ENCODE assay signal across 10 mouse cellular contexts in the genomic region with DNA sequence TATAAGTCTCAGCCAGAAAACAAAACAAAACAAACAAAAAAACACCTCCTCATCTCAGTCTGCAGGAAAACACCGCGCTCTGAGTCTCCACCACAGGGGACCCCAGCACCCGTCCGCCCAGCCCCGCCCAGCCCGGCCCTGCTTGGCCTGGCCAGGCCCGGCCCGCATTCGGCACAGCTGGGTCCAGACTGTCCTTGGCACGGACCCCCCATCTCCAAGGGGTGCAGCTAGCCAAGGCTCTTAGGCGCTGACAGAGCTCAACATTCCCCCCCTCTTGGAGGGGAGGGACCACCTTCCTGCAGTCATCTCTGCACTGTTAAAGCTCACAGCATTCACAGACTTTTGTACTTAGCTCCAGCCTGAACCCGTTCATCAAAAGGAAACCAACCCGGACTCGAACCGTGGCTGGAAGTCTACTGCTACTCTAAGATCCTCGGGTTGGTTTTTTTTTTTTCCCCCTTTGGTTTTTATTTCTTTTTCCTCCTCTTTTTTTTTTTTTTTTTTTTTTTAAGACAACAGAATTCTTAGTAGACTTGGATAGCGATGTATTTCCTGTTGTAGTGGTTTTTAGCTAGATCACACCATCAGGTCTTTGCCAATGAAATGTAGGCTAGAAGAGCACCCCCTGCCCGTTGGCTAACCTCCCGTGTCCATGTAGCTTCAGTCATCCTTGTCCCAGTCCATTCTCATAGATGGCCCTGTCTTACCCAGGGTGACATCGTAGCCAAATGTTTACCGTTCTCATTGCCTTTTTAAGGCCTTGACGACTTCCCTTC. TPM values are rescaled to one million over a fixed set of nuclear protein-coding genes. Genes with fewer than 3 reads are reported as not detected.
DNase-seq lines count a peak whose midpoint lies in the region; ATAC-seq and TF ChIP-seq lines count a peak whose summit lies in the region.
"Had no signal": no experiment of that assay in that cellular context is flagged by ENCODE, and none has a peak within 500 bp of the region (broad histone marks: within the 10 kb centered on the region; RNA-seq: fewer than 3 reads in every experiment).

No protein-coding gene starts in this region.

- H3K27me3 ChIP-seq in heart, adult 2 months (ENCODE audit: control insufficient read depth, insufficient read depth, low read length): no peaks in the 10 kb centered on the region
- no peaks in the 10 kb centered on the region for H3K27me3 ChIP-seq in heart, embryonic 12.5 days (replicated peaks)
- H3K27me3 ChIP-seq: hindbrain, embryonic 12.5 days; megakaryocyte, embryonic 14.5 days had no signal

- intact Hi-C loops in heart, adult 2 months (cut with DNase I): loop anchor here (2.0 kb wide), 1 partner anchor 216 kb away; no protein-coding TSS in a partner anchor
- intact Hi-C loops in heart, postnatal 36 days (cut with DNase I): loop anchor here (5.0 kb wide), 2 partner anchors 79 to 214 kb away; no protein-coding TSS in a partner anchor

- no peaks in the 10 kb centered on the region for H3K4me1 ChIP-seq in heart, adult 2 months (ENCODE audit: control insufficient read depth, insufficient read depth, low read length)
- no peaks in the 10 kb centered on the region for H3K4me1 ChIP-seq in heart, embryonic 12.5 days (replicated peaks)

- no peaks in the 10 kb centered on the region for H3K9me3 ChIP-seq in heart, embryonic 12.5 days (replicated peaks)
- H3K9me3 ChIP-seq: hindbrain, embryonic 12.5 days; megakaryocyte, embryonic 14.5 days had no signal

- TF ChIP-seq EP300 in heart, adult 2 months (IDR thresholded peaks at IDR 0.05; ENCODE audit: insufficient read depth, low read depth, low read length): no peak

- no peak overlapping the region for H3K4me2 ChIP-seq in heart, embryonic 12.5 days
- H3K4me2 ChIP-seq: hindbrain, embryonic 12.5 days had no signal

- no peaks in the 10 kb centered on the region for H3K36me3 ChIP-seq in heart, adult 2 months (ENCODE audit: control insufficient read depth, insufficient read depth, low read length)
- H3K36me3 ChIP-seq in heart, embryonic 12.5 days: peaks cover 23% of the 10 kb centered on the region
- H3K36me3 ChIP-seq: hindbrain, embryonic 12.5 days had no signal

- TF ChIP-seq CTCF in heart, adult 2 months (IDR thresholded peaks at IDR 0.05): peak; percentile 61

- DNase-seq in heart, adult 2 months: peak; percentile 53 to 56
- peak; percentile 16 for DNase-seq in thymus, postnatal 25 days
- DNase-seq in thymus, adult 18-20 months: no peak
- peak; percentile 43 to 44 for DNase-seq in heart, postnatal 36 days
- DNase-seq in layer of hippocampus, adult 9-11 months: no peak

- WGBS in heart, adult 2 months: 73% methylated on average over 22 of the region's 22 CpGs
- 70% methylated on average over 22 of the region's 22 CpGs for WGBS in heart, embryonic 12.5 days

- ATAC-seq in heart, embryonic 12.5 days (ENCODE audit: insufficient number of reproducible peaks, low FRiP score): no peak
- no peak for ATAC-seq in megakaryocyte, adult 5-6 weeks (ENCODE audit: poor library complexity, severe bottlenecking)
- ATAC-seq: forebrain, embryonic 14.5 days had no signal

- H3K9ac ChIP-seq in heart, adult 2 months (ENCODE audit: low read depth, low read length): no peak overlapping the region
- H3K9ac ChIP-seq in heart, embryonic 12.5 days: no peak overlapping the region
- H3K9ac ChIP-seq: hindbrain, embryonic 12.5 days had no signal

- no peak overlapping the region for H3K27ac ChIP-seq in heart, adult 2 months
- no peak overlapping the region for H3K27ac ChIP-seq in heart, embryonic 12.5 days (ENCODE audit: poor library complexity, severe bottlenecking)
- H3K27ac ChIP-seq: hindbrain, embryonic 12.5 days had no signal

- no peak for TF ChIP-seq POLR2A in heart, adult 2 months (IDR thresholded peaks at IDR 0.05; ENCODE audit: insufficient read depth, low read depth, low read length)

- H3K79me2 ChIP-seq in heart, adult 2 months (replicated peaks; ENCODE audit: control insufficient read depth, insufficient read depth, low read length): no peaks in the 10 kb centered on the region

- H3K4me3 ChIP-seq in heart, adult 2 months: no peak overlapping the region
- H3K4me3 ChIP-seq in heart, embryonic 12.5 days: no peak overlapping the region
- H3K4me3 ChIP-seq: hindbrain, embryonic 12.5 days; megakaryocyte, embryonic 14.5 days had no signal

RNA-seq across cellular contexts. Expression of gene Prkab1, which starts 17.8 kb away (rescaled TPM):
- total RNA-seq in heart, adult 2 months (2021): 10 to 100 TPM; 50.6 to 55.5 TPM
- polyA plus RNA-seq in heart, adult 2 months (2012; rRNA removed): 64.8 and 69.7 TPM in 2 replicates
- polyA plus RNA-seq in heart, embryonic 12.5 days (2016; fragmentation: Nextera tagmentation; extraction: Ambion mirVana): 52.2 and 54.9 TPM in 2 replicates
- total RNA-seq in heart, postnatal 36 days (2021): 10 to 100 TPM; 48.7 to 58.3 TPM
- total RNA-seq in megakaryocyte, adult 5-6 weeks (2015): 56.7 and 62.7 TPM in 2 replicates
- 27.1 and 29.2 TPM in 2 replicates for total RNA-seq in megakaryocyte, adult 5-6 weeks (2017)

Comparison
In these comparisons a context has a peak if more than half of its experiments do, and no peak if none do; other contexts are left out.
1. DNase-seq: peak in heart, adult 2 months (2 of 2), thymus, postnatal 25 days (single experiment) and heart, postnatal 36 days (2 of 2); none in thymus, adult 18-20 months (0 of 2) and layer of hippocampus, adult 9-11 months (single experiment).